Mouse (Mus musculus): ENCODE measurements around the gene Dicer1.

- TF ChIP-seq CTCF (IDR thresholded peaks at IDR 0.05; ENCODE audit: extremely low read depth, insufficient read length, insufficient replicate concordance, low read depth, low read length) (0 out of 2 replicates have a peak, but pooled peaks have one; percentile 28), POLR2A (IDR thresholded peaks at IDR 0.05; ENCODE audit: low read depth, low read length) (no peak)
Measured at GRCm38 (mm10) chr12:104799365-104799764, 47.6 kb upstream of the Dicer1 start.
